Mouse (Mus musculus) lung, postnatal 0 days (tissue): Measurements from ENCODE around the gene Clstn2.

Experiments
- CTCF ChIP-seq: IDR thresholded peaks from 2 replicates; pipeline ENCODE4 v1.5.1; 2016; ENCODE audit warnings: antibody characterized with exemption, mild to moderate bottlenecking
- EP300 ChIP-seq: IDR thresholded peaks from 2 replicates; pipeline ENCODE4 v1.6.1; 2016; ENCODE audit warnings: antibody characterized with exemption, mild to moderate bottlenecking, control low read depth

- no peak for TF ChIP-seq CTCF
- no peak for TF ChIP-seq EP300
Observed at GRCm38 (mm10) chr9:97449316-97450050, 583.5 kb downstream of the Clstn2 start.
